Mouse (Mus musculus): Measurements from ENCODE around the gene Gm5475.

DNA sequence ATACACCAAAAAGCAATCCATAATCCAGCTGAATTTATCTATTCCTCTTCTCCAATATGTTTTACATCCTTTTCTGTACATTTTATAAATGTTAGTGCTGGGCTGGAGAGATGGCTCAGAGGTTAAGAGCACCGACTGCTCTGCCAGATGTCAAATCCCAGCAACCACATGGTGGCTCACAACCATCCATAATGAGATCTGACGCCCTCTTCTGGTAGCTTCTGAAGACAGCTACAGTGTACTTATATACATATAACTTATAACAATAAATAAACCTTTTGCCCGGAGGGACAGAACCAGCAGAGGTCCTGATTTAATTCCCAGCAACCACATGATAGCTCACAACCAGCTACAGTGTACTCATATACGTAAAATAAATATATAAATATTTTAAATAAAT, 26.6 kb downstream of the Gm5475 start:
- TF ChIP-seq CTCF (IDR thresholded peaks at IDR 0.05; ENCODE audit: insufficient read depth, low read depth, low read length), result no peak
- TF ChIP-seq POLR2A (IDR thresholded peaks at IDR 0.05; ENCODE audit: insufficient read depth, low read depth, low read length), result no peak
